Mouse (Mus musculus): Measurements from ENCODE around the gene Snn.

- TF ChIP-seq CTCF (IDR thresholded peaks at IDR 0.05; ENCODE audit: extremely low read depth, insufficient read depth, insufficient read length, insufficient replicate concordance) (no peak), POLR2A (IDR thresholded peaks at IDR 0.05; ENCODE audit: low read depth, low read length) (no peak)
Observed at GRCm38 (mm10) chr16:11011206-11011605, 49.5 kb upstream of the Snn start.
